8 mouse cellular contexts compared by ENCODE assay signal in genomic region chr2:101797166-101797900, GRCm38 (mm10).
A peak's percentile ranks its signal among the peaks of the same experiment; 100 is the strongest.
DNase-seq lines count a peak whose midpoint lies in the region; ATAC-seq lines count a peak whose summit lies in the region.

No protein-coding gene starts in this region.

- peaks cover 14% of the 10 kb centered on the region for H3K4me1 ChIP-seq in intestine, embryonic 16.5 days (ENCODE audit: control insufficient read depth, insufficient read depth, low read length)
- peaks cover 25% of the 10 kb centered on the region for H3K4me1 ChIP-seq in neural tube, embryonic 13.5 days (replicated peaks)

- H3K9me3 ChIP-seq in intestine, embryonic 16.5 days (ENCODE audit: control insufficient read depth, low read length) = no peaks in the 10 kb centered on the region
- no peaks in the 10 kb centered on the region for H3K9me3 ChIP-seq in neural tube, embryonic 13.5 days

- H3K4me3 ChIP-seq in intestine, embryonic 16.5 days (ENCODE audit: low read length) = peak overlapping the region; percentile 65
- peak overlapping the region; percentile 45 for H3K4me3 ChIP-seq in neural tube, embryonic 13.5 days

- ATAC-seq in intestine, embryonic 16.5 days = peak; percentile 61
- ATAC-seq in neural tube, embryonic 13.5 days (ENCODE audit: low read depth) = peak; percentile 57

- peak; percentile 24 to 26 for DNase-seq in cerebellum, postnatal 10 days
- DNase-seq in cerebellum, adult 9-11 months = no peak
- peak; percentile 7 to 9 for DNase-seq in adrenal gland, postnatal 4 days (ENCODE audit: low spot score in 2 of 2)
- DNase-seq in heart, adult 11 months = peak; percentile 96
- DNase-seq in lung, adult 18-20 months = peak; percentile 62 to 63
- DNase-seq in urinary bladder, postnatal 14 days (ENCODE audit: low spot score) = peak; percentile 40

- WGBS in intestine, embryonic 16.5 days = under 1% methylated on average over 49 of the region's 49 CpGs
- WGBS in neural tube, embryonic 13.5 days = under 1% methylated on average over 49 of the region's 49 CpGs

- H3K4me2 ChIP-seq in intestine, embryonic 16.5 days (ENCODE audit: low read depth, low read length) = peak overlapping the region; percentile 96
- peak overlapping the region; percentile 73 for H3K4me2 ChIP-seq in neural tube, embryonic 13.5 days

- H3K36me3 ChIP-seq in intestine, embryonic 16.5 days (ENCODE audit: control insufficient read depth, insufficient read depth, low read length) = no peaks in the 10 kb centered on the region
- H3K36me3 ChIP-seq in neural tube, embryonic 13.5 days = no peaks in the 10 kb centered on the region

- H3K27me3 ChIP-seq in intestine, embryonic 16.5 days (replicated peaks; ENCODE audit: control insufficient read depth, insufficient read depth, low read length) = no peaks in the 10 kb centered on the region
- H3K27me3 ChIP-seq in neural tube, embryonic 13.5 days = peaks cover 35% of the 10 kb centered on the region

- peak overlapping the region; percentile 82 for H3K27ac ChIP-seq in intestine, embryonic 16.5 days (ENCODE audit: low read length)
- peak overlapping the region; percentile 49 for H3K27ac ChIP-seq in neural tube, embryonic 13.5 days (replicated peaks)

- H3K9ac ChIP-seq in intestine, embryonic 16.5 days (ENCODE audit: low read depth, low read length) = peak overlapping the region; percentile 75
- H3K9ac ChIP-seq in neural tube, embryonic 13.5 days = peak overlapping the region; percentile 61
